Mouse (Mus musculus): ENCODE results near the gene Rarres2.

GRCm38 (mm10) chr6:48579215-48579648 lies 6.6 kb upstream of the Rarres2 start:
- TF ChIP-seq CTCF (IDR thresholded peaks at IDR 0.05; ENCODE audit: low read depth) = no peak
- TF ChIP-seq EP300 (IDR thresholded peaks at IDR 0.05; ENCODE audit: low read depth) = no peak
